Mouse (Mus musculus) left cerebral cortex, adult 8-10 months (tissue): ENCODE data around the gene Large2. TPM values are rescaled to one million over a fixed set of nuclear protein-coding genes. Genes with fewer than 3 reads are reported as not detected.

Experiments used
- DNase-seq, 2 experiments: peaks; one replicate each; pipeline ENCODE4 v3.0.0; 2022; ENCODE audit warnings: low spot score in 2 of 2
- microRNA-seq, 2 experiments: library from miRNA; unstranded; fragments of <30 nt; microRNA quantifications; one replicate each; pipeline ENCODE4 v1.2.0; 2022
- total RNA-seq, 4 experiments: library from RNA; stranded (reverse); gene quantifications; 2 replicates each; pipeline ENCODE4 v1.2.4; 2022

Large2 gene
- total RNA-seq, 4 experiments from 2014 or later = 0.50 to 1.5 (median 0.85) TPM

GRCm38 (mm10) chr2:92330840-92331239, 43.8 kb downstream of the Large2 start:
- no peak for DNase-seq

GRCm38 (mm10) chr2:92328206-92328605, 46.5 kb downstream of the Large2 start:
- DNase-seq = no peak

- no peak for DNase-seq
Measured at GRCm38 (mm10) chr2:92327601-92328000, 47.1 kb downstream of the Large2 start.

GRCm38 (mm10) chr2:92326221-92326620, 48.4 kb downstream of the Large2 start:
- DNase-seq = no peak

GRCm38 (mm10) chr2:92325676-92326075, 49.0 kb downstream of the Large2 start:
- no peak for DNase-seq

- no peak for DNase-seq
Measured at GRCm38 (mm10) chr2:92322669-92323068, 52.0 kb downstream of the Large2 start.

GRCm38 (mm10) chr2:92317228-92317627, 57.4 kb downstream of the Large2 start:
- no peak for DNase-seq

- DNase-seq = no peak
Measured at GRCm38 (mm10) chr2:92316652-92317051, 58.0 kb downstream of the Large2 start.

Small RNA genes lying within 50 kb of the gene (microRNA-seq; reads per million reads assigned to microRNA genes)
- gene Mir7000 = 3.2 to 11.2 reads per million in 2 experiments

Other genes starting within 250 kb of the Large2 start
- 10 to 100 TPM; 31.7 to 33.7 (median 32.7) TPM for gene Pex16, start 193 bp downstream of the Large2 start, total RNA-seq
- gene 1700029I15Rik, start 7.7 kb upstream of the Large2 start, total RNA-seq = 1 to 10 TPM; 2.1 to 4.8 (median 3.4) TPM
- 100 to 1,000 TPM; 328 to 363 (median 345) TPM for gene Mapk8ip1, start 26.4 kb upstream of the Large2 start, total RNA-seq
- gene Cry2, start 59.2 kb upstream of the Large2 start, total RNA-seq = 100 to 1,000 TPM; 121 to 130 (median 128) TPM
- gene Slc35c1, start 85.7 kb upstream of the Large2 start, total RNA-seq = 10 to 100 TPM; 15.3 to 18.1 (median 16.3) TPM
- 100 to 1,000 TPM; 222 to 247 (median 229) TPM for gene Chst1, start 224.8 kb upstream of the Large2 start, total RNA-seq